Mouse (Mus musculus) gastrocnemius, postnatal 10 days (tissue): ENCODE data around the gene Oxa1l. TPM values are rescaled to one million over a fixed set of nuclear protein-coding genes. Genes with fewer than 3 reads are reported as not detected.

Experiments
- DNase-seq: peaks from one replicate; pipeline ENCODE4 v3.0.0; 2021; ENCODE audit warnings: mixed read lengths
- total RNA-seq, 2 experiments: library from RNA; stranded (reverse); gene quantifications; 2 replicates each; pipeline ENCODE4 v1.2.3; 2021

Gene Oxa1l
- total RNA-seq, 2 experiments from 2014 or later: 64.1 to 65.5 TPM

- no peak for DNase-seq
Measured at GRCm38 (mm10) chr14:54409980-54410810, 49.6 kb downstream of the Oxa1l start.

GRCm38 (mm10) chr14:54412000-54412576 is 51.5 kb downstream of the Oxa1l start:
- no peak for DNase-seq

GRCm38 (mm10) chr14:54412629-54413170 is 52.1 kb downstream of the Oxa1l start:
- no peak for DNase-seq

- no peak for DNase-seq
Measured at GRCm38 (mm10) chr14:54413877-54414700, 53.5 kb downstream of the Oxa1l start.

GRCm38 (mm10) chr14:54415241-54416020 is 54.8 kb downstream of the Oxa1l start:
- DNase-seq: no peak

- DNase-seq: no peak
Measured at GRCm38 (mm10) chr14:54416229-54416775, 55.7 kb downstream of the Oxa1l start.

- no peak for DNase-seq
Measured at GRCm38 (mm10) chr14:54416830-54417229, 56.2 kb downstream of the Oxa1l start.

- DNase-seq: no peak
Measured at GRCm38 (mm10) chr14:54417623-54418081, 57.0 kb downstream of the Oxa1l start, which contains the start of gene Slc7a7. Slc7a7 (minus strand) TSS chr14:54417780.

Other genes with a start within 250 kb of the Oxa1l start
- 10 to 100 TPM; 75.9 to 77.3 TPM for gene Dad1, start 106.7 kb upstream of the Oxa1l start, total RNA-seq
- 10 to 100 TPM; 23.2 to 24.8 TPM for gene Abhd4, start 106.6 kb upstream of the Oxa1l start, total RNA-seq
- not detected for gene Olfr49, start 75.9 kb upstream of the Oxa1l start, total RNA-seq
- 1 to 10 TPM; 3.1 to 5.5 TPM for gene Slc7a7, start 56.9 kb downstream of the Oxa1l start, total RNA-seq
- 100 to 1,000 TPM; 141 to 159 TPM for gene Mrpl52, start 66.1 kb downstream of the Oxa1l start, total RNA-seq
- gene Mmp14, start 70.8 kb downstream of the Oxa1l start, total RNA-seq: 100 to 1,000 TPM; 115 to 167 TPM
- gene Lrp10, start 103.3 kb downstream of the Oxa1l start, total RNA-seq: 10 to 100 TPM; 36.3 to 39.5 TPM
- gene Rem2, start 115.3 kb downstream of the Oxa1l start, total RNA-seq: under 1 TPM in 1 of 2 experiments, not detected in 1; 0.14 TPM
- 10 to 100 TPM; 32.8 to 35.3 TPM for gene Prmt5, start 156.7 kb downstream of the Oxa1l start, total RNA-seq
- gene Haus4, start 193.8 kb downstream of the Oxa1l start, total RNA-seq: 10 to 100 TPM in 1 of 2 experiments, 1 to 10 TPM in 1; 9.2 to 10.7 TPM
- 1 to 10 TPM; 7.5 to 9.9 TPM for gene Ajuba, start 216.7 kb downstream of the Oxa1l start, total RNA-seq
- 1 to 10 TPM; 3.1 to 5.1 TPM for gene 4931414P19Rik, start 245.2 kb downstream of the Oxa1l start, total RNA-seq